In the genomic region with DNA sequence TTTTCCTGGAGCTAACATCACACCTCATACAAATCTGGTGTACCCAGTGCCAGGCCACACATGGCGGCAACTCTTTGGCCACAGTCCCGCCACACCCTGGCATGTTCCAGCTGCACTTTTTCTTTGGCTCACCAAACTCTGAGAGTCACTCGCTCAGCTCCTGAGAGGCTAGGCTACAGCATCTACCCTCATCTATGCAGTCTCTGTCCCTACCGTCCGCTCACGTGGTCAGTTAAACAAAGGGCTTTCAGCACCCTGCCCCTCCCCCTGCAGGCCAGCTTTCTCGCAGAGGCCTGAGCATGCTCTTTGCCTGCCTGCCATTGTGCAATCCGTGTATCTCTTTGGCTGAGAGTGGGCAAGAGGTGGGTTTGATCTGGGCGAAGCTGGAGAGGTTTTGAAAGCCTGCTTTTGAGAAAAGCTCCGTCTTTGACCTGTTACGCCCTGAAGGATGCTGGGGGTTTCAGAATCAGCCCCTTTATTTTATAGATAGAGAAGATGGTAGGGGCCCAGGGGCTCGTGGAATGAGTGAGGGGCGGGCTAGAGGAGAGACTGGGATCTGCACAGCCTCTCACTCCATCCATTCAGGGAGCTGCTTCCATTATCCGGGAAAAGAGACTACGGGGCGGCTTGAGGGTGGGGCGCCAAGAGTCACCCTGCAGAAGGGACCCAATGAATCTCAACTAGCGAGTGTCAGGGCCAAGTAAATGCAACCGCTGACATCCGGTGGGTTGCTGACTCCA, we compare ENCODE assay signal across 8 mouse cellular contexts.
DNase-seq lines count a peak whose midpoint lies in the region; ATAC-seq and TF ChIP-seq lines count a peak whose summit lies in the region.

No protein-coding gene starts in this region.

- H3K9ac ChIP-seq in forebrain, embryonic 15.5 days (replicated peaks) = no peak overlapping the region; the same call in 1 of the 2 replicates
- H3K9ac ChIP-seq in lung, postnatal 0 days (replicated peaks; ENCODE audit: low read depth) = no peak overlapping the region

- no peaks in the 10 kb centered on the region for H3K27me3 ChIP-seq in forebrain, embryonic 15.5 days
- no peaks in the 10 kb centered on the region for H3K27me3 ChIP-seq in lung, postnatal 0 days (replicated peaks; ENCODE audit: insufficient read depth, low read length)

- peak; percentile 74 for ATAC-seq in forebrain, embryonic 15.5 days (replicated peaks)
- no peak; the same call in 1 of the 2 replicates for ATAC-seq in lung, postnatal 0 days

- DNase-seq in 3134 (ENCODE audit: extremely low read depth, insufficient read length, low spot score) (peak; percentile 31), adipocyte (ENCODE audit: low spot score) (no peak)
- peak; percentile 92 for DNase-seq in brain, adult 2 months (ENCODE audit: low read depth, low spot score)
- peak; percentile 32 for DNase-seq in lung, postnatal 0 days (ENCODE audit: low spot score)
- peak; percentile 24 for DNase-seq in right cerebral cortex, postnatal 25 days
- no peak for DNase-seq in spleen, adult 12 weeks (ENCODE audit: low spot score)
- no peak for DNase-seq in heart, postnatal 14 days

- TF ChIP-seq EP300 in lung, postnatal 0 days (IDR thresholded peaks at IDR 0.05) = no peak

- H3K9me3 ChIP-seq in forebrain, embryonic 15.5 days = no peaks in the 10 kb centered on the region
- 0 out of 2 replicates have a peak, but pooled peaks cover 3% of the 10 kb centered on the region for H3K9me3 ChIP-seq in lung, postnatal 0 days (ENCODE audit: low read length)

- peak overlapping the region; percentile 1 for H3K4me2 ChIP-seq in forebrain, embryonic 15.5 days (replicated peaks)
- no peak overlapping the region for H3K4me2 ChIP-seq in lung, postnatal 0 days (replicated peaks; ENCODE audit: low read depth, low read length)

- H3K27ac ChIP-seq in forebrain, embryonic 15.5 days (replicated peaks) = peak overlapping the region; percentile 34
- H3K27ac ChIP-seq in lung, postnatal 0 days (ENCODE audit: low read length) = no peak overlapping the region

- H3K36me3 ChIP-seq in forebrain, embryonic 15.5 days = no peaks in the 10 kb centered on the region
- no peaks in the 10 kb centered on the region for H3K36me3 ChIP-seq in lung, postnatal 0 days (ENCODE audit: insufficient read depth, low read length)

- H3K4me1 ChIP-seq in forebrain, embryonic 15.5 days = peaks cover 15% of the 10 kb centered on the region
- no peaks in the 10 kb centered on the region for H3K4me1 ChIP-seq in lung, postnatal 0 days (ENCODE audit: insufficient read depth, low read depth, low read length)

- intact Hi-C loops in heart, postnatal 14 days (cut with DNase I) = no loop called here

- H3K4me3 ChIP-seq in forebrain, embryonic 15.5 days = no peak overlapping the region
- no peak overlapping the region for H3K4me3 ChIP-seq in lung, postnatal 0 days (ENCODE audit: low read depth, low read length)

- no peak for TF ChIP-seq CTCF in lung, postnatal 0 days (IDR thresholded peaks at IDR 0.05)

- 10% methylated on average over 20 of the region's 20 CpGs for WGBS in forebrain, embryonic 15.5 days
- WGBS in lung, postnatal 0 days = 39% methylated on average over 20 of the region's 20 CpGs

Comparison
In these comparisons a context has a peak if more than half of its experiments do, and no peak if none do; other contexts are left out.
1. DNase-seq: peak in 3134 (single experiment), brain, adult 2 months (single experiment), lung, postnatal 0 days (single experiment) and right cerebral cortex, postnatal 25 days (single experiment); none in spleen, adult 12 weeks (single experiment), heart, postnatal 14 days (0 of 2) and adipocyte (single experiment).